Mouse (Mus musculus) right cerebral cortex, postnatal 14 days (tissue): ENCODE measurements around the gene Lyz2.
"Not testable (repeated sequence)": the region's sequence is repeated elsewhere in the genome, so short reads cannot be mapped to it uniquely, and the experiment has no call there.

ENCODE experiments used
- DNase-seq: peaks from one replicate; pipeline ENCODE4 v3.0.0; 2022

Gene Lyz2

GRCm38 (mm10) chr10:117282049-117282448 is at the start of gene Lyz2:
Lyz2 (minus strand) TSS chr10:117282321.
- DNase-seq = no peak

GRCm38 (mm10) chr10:117330521-117330920 is 48.4 kb upstream of the Lyz2 start:
- no peak for DNase-seq

DNA sequence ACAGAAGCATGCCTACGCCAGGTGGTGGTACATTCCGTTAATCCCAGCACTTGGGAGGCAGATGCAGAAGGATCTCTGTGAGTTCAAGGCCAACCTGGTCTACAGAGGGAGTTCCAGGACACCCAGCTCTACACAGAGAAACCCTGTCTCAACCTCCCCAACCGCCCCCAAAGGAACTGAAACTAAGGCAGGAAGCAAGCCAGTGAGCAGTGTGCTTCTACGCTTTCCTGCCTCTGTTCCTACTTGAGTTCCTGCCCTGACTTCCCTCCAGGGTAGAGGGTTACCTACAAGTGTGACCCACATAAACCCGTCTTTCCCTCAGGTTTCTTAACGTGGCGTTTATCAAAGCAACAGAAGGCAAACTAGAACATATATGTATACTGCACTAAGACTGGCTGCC is 41.7 kb upstream of the Lyz2 start:
- no peak for DNase-seq

GRCm38 (mm10) chr10:117322630-117323029 is 40.5 kb upstream of the Lyz2 start:
- no peak for DNase-seq

- DNase-seq = no peak
Measured at GRCm38 (mm10) chr10:117320571-117320981, 38.5 kb upstream of the Lyz2 start.

GRCm38 (mm10) chr10:117316391-117316790 is 34.3 kb upstream of the Lyz2 start:
- DNase-seq = no peak

- DNase-seq = no peak
Measured at GRCm38 (mm10) chr10:117313133-117313532, 31.0 kb upstream of the Lyz2 start.

DNA sequence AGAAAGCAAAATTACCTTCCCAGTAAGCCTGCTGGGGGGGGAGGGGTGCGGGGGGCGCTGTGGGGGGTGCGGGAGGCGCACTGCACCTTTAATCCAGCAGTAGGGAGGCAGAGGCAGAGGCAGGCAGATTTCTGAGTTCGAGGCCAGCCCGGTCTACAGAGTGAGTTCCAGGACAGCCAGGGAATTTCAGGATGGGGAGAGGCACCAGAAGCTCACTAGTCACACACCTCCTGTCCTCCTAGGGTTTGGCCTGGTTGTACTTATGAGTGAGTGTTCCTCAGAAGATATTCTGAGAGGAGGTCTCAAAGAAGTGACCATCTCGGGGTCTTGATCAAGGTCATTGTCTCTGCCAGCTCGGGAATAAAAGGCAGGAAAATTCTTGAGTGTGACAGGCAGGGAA is 30.0 kb upstream of the Lyz2 start:
- no peak for DNase-seq

- DNase-seq = no peak
Measured at GRCm38 (mm10) chr10:117304371-117304770, 22.2 kb upstream of the Lyz2 start.

DNA sequence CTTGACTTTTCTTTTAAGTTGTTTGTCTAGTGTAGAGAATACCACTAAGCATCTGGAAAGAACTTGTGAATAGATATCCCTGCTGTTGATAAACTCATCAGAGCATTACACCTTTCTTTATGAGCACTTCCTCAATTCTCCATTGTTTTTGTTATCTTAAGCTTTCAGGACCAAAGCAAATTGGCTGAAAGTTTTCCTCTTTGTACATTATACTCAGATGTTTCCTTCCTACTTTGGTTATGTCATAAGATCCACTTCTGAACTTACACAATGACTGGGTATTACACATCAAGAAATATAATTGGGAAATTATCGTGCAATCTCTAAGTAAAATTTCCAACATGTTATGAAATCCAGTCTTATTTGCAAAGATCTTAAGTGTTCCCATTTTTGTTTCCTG is 19.6 kb upstream of the Lyz2 start:
- DNase-seq = no peak

GRCm38 (mm10) chr10:117299901-117300520 is 17.9 kb upstream of the Lyz2 start:
- no peak for DNase-seq

GRCm38 (mm10) chr10:117299106-117299505 is 17.0 kb upstream of the Lyz2 start:
- DNase-seq = no peak

GRCm38 (mm10) chr10:117298336-117298735 is 16.2 kb upstream of the Lyz2 start:
- no peak for DNase-seq

DNA sequence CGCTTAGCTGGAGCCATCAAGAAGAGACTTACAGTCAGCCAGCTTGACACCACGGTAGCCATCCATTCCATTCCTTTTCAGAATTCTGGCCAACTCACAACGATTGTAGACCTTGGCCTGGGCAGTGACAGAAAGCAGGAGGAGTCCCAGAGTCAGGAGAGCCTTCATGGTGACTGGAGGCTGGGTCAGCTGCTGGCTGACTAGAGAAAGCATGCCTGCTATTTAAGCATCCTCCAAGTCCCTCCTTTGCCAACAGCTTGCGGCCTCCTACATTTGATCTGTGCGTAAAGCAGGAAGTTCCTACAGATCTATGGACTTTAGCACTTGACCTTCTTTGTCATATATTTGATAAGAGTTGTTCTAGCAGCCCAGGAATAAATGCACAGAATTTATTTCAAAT is 10.6 kb upstream of the Lyz2 start, which contains the start of gene Lyz1:
Gene Lyz1 (minus strand): TSS at position 198 of the 400 bp plus-strand sequence.
- DNase-seq = no peak

GRCm38 (mm10) chr10:117290936-117291335 is 8.8 kb upstream of the Lyz2 start:
- not testable (repeated sequence) for DNase-seq

- DNase-seq = no peak
Measured at GRCm38 (mm10) chr10:117290046-117290870, 8.1 kb upstream of the Lyz2 start.

DNA sequence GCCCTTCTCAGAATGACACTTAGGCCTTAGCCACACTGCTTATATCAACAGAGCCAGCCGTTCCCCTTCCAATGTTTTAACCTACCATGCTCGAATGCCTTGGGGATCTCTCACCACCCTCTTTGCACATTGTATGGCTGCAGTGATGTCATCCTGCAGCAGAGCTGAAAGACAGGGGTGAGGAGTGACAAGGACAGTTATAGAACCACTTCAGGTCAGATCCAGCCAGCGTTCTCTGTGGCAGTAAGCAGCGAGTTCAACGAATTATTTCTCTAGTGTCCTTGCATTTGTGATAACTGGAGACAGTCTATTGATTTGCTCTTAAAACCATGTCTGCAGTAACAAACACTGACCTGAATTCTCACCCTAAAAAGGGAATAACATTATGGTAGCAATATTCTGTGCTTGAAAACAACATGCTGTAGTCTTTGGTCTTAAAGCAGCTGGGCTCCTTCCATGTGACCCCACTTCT is 6.9 kb upstream of the Lyz2 start:
- DNase-seq = not testable (repeated sequence)

- DNase-seq = no peak
Measured at GRCm38 (mm10) chr10:117288197-117289033, 6.3 kb upstream of the Lyz2 start.

DNA sequence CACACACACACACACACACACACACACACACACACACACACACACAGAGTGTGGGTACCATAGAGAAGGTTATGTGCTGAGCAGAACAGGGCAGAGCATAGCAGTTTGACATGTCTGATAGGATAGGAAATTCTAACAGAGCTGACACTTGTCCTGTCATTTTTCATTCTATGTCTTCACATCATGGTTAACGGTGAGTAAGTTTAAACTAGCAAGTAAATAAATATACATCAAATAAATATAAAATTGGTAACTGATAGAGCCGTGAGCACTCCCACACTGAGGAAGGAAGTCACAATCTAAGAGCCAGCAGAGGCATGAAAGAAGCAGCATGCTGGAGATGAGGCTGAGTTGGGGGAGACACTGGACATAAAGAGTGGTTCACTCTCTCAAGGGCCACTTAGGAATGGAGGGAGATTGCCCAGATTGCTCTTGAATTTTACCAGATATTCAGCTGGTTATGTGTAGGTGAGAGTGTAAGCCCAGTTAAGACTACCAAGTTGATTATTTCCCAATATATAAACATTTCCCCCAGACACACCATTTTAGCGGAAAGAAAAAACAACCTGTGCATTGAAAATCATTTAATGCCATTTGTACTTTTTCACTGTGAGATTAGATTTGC is 5.2 kb upstream of the Lyz2 start:
- no peak for DNase-seq

DNA sequence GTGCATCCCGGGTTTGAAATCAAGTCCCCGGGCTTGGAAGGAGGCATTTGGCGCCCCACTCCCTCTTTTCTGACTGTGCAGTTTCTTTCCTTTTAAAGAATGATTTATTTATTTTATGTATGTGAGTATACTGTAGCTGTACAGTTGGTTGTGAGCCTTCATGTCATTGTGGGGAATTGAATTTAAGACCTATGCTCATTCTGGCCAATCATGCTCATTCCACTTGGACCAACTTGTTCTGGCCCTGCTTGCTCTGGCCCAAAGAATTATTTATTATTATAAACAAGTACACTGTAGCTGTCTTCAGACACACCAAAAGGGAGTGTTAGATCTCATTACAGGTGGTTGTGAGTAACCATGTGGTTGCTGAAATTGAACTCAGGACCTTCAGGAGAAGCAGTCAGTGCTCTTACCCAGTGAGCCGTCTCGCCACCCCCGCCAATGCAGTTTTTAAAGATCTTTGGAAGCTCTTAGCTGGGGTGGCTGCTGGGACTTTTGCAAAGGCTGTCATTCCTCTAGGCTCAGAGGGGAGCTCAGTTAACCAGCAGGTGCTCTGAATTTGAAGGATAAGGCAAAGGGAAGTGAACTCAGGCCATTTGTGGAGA is 4.3 kb upstream of the Lyz2 start:
- DNase-seq = no peak

GRCm38 (mm10) chr10:117285584-117285983 is 3.5 kb upstream of the Lyz2 start:
- DNase-seq = not testable (repeated sequence)
